Mouse (Mus musculus): ENCODE results near the gene Churc1. TPM values are rescaled to one million over a fixed set of nuclear protein-coding genes. Genes with fewer than 3 reads are reported as not detected.

Gene Churc1
- polyA plus RNA-seq, 1 experiment from 2014 or later = 91.2 TPM

GRCm38 (mm10) chr12:76770841-76771500 lies 5.6 kb downstream of the Churc1 start:
- H3K9me3 ChIP-seq (ENCODE audit: control insufficient read depth, low read length) = no peaks in the 10 kb centered on the region
- H3K27me3 ChIP-seq (ENCODE audit: control insufficient read depth, insufficient read depth, low read length) = no peaks in the 10 kb centered on the region
- H3K27ac ChIP-seq (replicated peaks; ENCODE audit: low read depth, low read length) = no peak overlapping the region
- no peak for DNase-seq (ENCODE audit: low spot score)
- no peak overlapping the region for H3K9ac ChIP-seq (ENCODE audit: low read length)
- 85% methylated on average over 5 of the region's 5 CpGs for WGBS
- H3K4me3 ChIP-seq (ENCODE audit: low read depth, low read length) = no peak overlapping the region
- ATAC-seq (ENCODE audit: insufficient number of reproducible peaks, low FRiP score, low TSS enrichment, low read depth) = no peak
- no peak overlapping the region for H3K4me2 ChIP-seq (ENCODE audit: low read depth, severe bottlenecking)
- H3K4me1 ChIP-seq (ENCODE audit: control insufficient read depth, insufficient read depth, low read length) = no peaks in the 10 kb centered on the region
- H3K36me3 ChIP-seq (ENCODE audit: control insufficient read depth, insufficient read depth, low read length) = no peaks in the 10 kb centered on the region

DNA sequence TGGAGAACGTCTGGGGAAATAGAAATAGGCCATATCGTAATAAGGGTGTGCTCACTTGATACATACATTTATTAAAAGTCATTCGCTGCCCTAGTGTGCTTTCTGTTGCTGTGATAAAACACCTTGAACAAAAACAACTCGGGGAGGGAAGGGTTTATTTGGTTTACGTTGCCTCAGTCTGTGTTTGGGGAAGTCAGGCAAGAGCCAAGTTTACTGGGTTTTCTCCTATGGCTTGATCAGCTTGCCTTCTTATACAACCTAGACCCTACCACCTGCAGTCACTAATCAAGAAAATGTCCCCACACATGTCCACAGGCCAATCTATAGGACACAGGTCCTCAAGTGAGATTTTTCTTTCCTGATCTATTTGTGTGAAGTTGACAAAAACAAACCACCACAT lies 6.2 kb downstream of the Churc1 start:
- no peaks in the 10 kb centered on the region for H3K36me3 ChIP-seq (ENCODE audit: control insufficient read depth, insufficient read depth, low read length)
- DNase-seq (ENCODE audit: low spot score) = no peak
- H3K27me3 ChIP-seq (ENCODE audit: control insufficient read depth, insufficient read depth, low read length) = no peaks in the 10 kb centered on the region
- WGBS = 92% methylated on average over 5 of the region's 5 CpGs
- no peak overlapping the region for H3K4me3 ChIP-seq (ENCODE audit: low read depth, low read length)
- H3K27ac ChIP-seq (replicated peaks; ENCODE audit: low read depth, low read length) = no peak overlapping the region
- no peak overlapping the region for H3K9ac ChIP-seq (ENCODE audit: low read length)
- no peak overlapping the region for H3K4me2 ChIP-seq (ENCODE audit: low read depth, severe bottlenecking)
- H3K9me3 ChIP-seq (ENCODE audit: control insufficient read depth, low read length) = no peaks in the 10 kb centered on the region
- H3K4me1 ChIP-seq (ENCODE audit: control insufficient read depth, insufficient read depth, low read length) = no peaks in the 10 kb centered on the region
- no peak for ATAC-seq (ENCODE audit: insufficient number of reproducible peaks, low FRiP score, low TSS enrichment, low read depth)

- 90% methylated on average over 3 of the region's 3 CpGs for WGBS
- Histone ChIP-seq H3K9me3 (ENCODE audit: control insufficient read depth, low read length) (no peaks in the 10 kb centered on the region), H3K4me3 (ENCODE audit: low read depth, low read length) (no peak overlapping the region), H3K27me3 (ENCODE audit: control insufficient read depth, insufficient read depth, low read length) (no peaks in the 10 kb centered on the region), H3K4me2 (ENCODE audit: low read depth, severe bottlenecking) (no peak overlapping the region), H3K36me3 (ENCODE audit: control insufficient read depth, insufficient read depth, low read length) (no peaks in the 10 kb centered on the region), H3K4me1 (ENCODE audit: control insufficient read depth, insufficient read depth, low read length) (no peaks in the 10 kb centered on the region), H3K27ac (replicated peaks; ENCODE audit: low read depth, low read length) (no peak overlapping the region), H3K9ac (ENCODE audit: low read length) (no peak overlapping the region)
- ATAC-seq (ENCODE audit: insufficient number of reproducible peaks, low FRiP score, low TSS enrichment, low read depth) (no peak), DNase-seq (ENCODE audit: low spot score) (no peak)
Measured at GRCm38 (mm10) chr12:76774652-76775051, 9.3 kb downstream of the Churc1 start.

- Histone ChIP-seq H3K36me3 (ENCODE audit: control insufficient read depth, insufficient read depth, low read length) (no peaks in the 10 kb centered on the region), H3K9me3 (ENCODE audit: control insufficient read depth, low read length) (no peaks in the 10 kb centered on the region), H3K4me1 (ENCODE audit: control insufficient read depth, insufficient read depth, low read length) (no peaks in the 10 kb centered on the region), H3K27ac (replicated peaks; ENCODE audit: low read depth, low read length) (no peak overlapping the region), H3K27me3 (ENCODE audit: control insufficient read depth, insufficient read depth, low read length) (no peaks in the 10 kb centered on the region), H3K4me3 (ENCODE audit: low read depth, low read length) (no peak overlapping the region), H3K9ac (ENCODE audit: low read length) (no peak overlapping the region), H3K4me2 (ENCODE audit: low read depth, severe bottlenecking) (no peak overlapping the region)
- ATAC-seq (ENCODE audit: insufficient number of reproducible peaks, low FRiP score, low TSS enrichment, low read depth) (no peak), DNase-seq (ENCODE audit: low spot score) (no peak)
- 57% methylated on average over 4 of the region's 4 CpGs for WGBS
Measured at GRCm38 (mm10) chr12:76775132-76775531, 9.8 kb downstream of the Churc1 start.

- no peaks in the 10 kb centered on the region for H3K4me1 ChIP-seq (ENCODE audit: control insufficient read depth, insufficient read depth, low read length)
- H3K9me3 ChIP-seq (ENCODE audit: control insufficient read depth, low read length) = no peaks in the 10 kb centered on the region
- WGBS = 92% methylated on average over 5 of the region's 5 CpGs
Measured at GRCm38 (mm10) chr12:76776898-76777297, 11.6 kb downstream of the Churc1 start.

DNA sequence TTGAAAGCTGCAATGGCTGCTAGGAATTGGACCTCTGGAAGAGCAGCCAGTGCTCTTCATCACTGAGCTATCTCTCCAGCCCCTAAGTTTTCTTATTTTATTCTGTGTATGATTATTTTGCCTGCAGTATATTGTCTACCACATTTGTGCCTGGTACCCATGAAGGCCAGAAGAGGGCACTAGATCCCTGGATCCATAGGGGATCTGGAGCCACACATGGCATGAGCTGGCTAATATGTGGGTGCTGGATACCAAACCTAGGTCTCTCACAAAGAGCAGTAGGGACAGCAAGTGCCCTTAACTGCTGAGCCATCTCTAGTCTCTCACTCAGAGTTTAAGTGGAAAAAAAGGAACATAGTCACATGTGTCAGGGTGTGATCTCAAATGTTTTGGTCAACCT lies 12.5 kb downstream of the Churc1 start:
- DNase-seq (ENCODE audit: low spot score) = no peak
- no peak for ATAC-seq (ENCODE audit: insufficient number of reproducible peaks, low FRiP score, low TSS enrichment, low read depth)

More at GRCm38 (mm10) chr12:76776898-76777297, 11.6 kb downstream of the Churc1 start:
- Histone ChIP-seq H3K9ac (ENCODE audit: low read length) (no peak overlapping the region), H3K27me3 (ENCODE audit: control insufficient read depth, insufficient read depth, low read length) (no peaks in the 10 kb centered on the region), H3K27ac (replicated peaks; ENCODE audit: low read depth, low read length) (no peak overlapping the region), H3K36me3 (ENCODE audit: control insufficient read depth, insufficient read depth, low read length) (no peaks in the 10 kb centered on the region), H3K4me2 (ENCODE audit: low read depth, severe bottlenecking) (no peak overlapping the region), H3K4me3 (ENCODE audit: low read depth, low read length) (no peak overlapping the region)
- DNase-seq (ENCODE audit: low spot score) = no peak
- no peak for ATAC-seq (ENCODE audit: insufficient number of reproducible peaks, low FRiP score, low TSS enrichment, low read depth)

DNA sequence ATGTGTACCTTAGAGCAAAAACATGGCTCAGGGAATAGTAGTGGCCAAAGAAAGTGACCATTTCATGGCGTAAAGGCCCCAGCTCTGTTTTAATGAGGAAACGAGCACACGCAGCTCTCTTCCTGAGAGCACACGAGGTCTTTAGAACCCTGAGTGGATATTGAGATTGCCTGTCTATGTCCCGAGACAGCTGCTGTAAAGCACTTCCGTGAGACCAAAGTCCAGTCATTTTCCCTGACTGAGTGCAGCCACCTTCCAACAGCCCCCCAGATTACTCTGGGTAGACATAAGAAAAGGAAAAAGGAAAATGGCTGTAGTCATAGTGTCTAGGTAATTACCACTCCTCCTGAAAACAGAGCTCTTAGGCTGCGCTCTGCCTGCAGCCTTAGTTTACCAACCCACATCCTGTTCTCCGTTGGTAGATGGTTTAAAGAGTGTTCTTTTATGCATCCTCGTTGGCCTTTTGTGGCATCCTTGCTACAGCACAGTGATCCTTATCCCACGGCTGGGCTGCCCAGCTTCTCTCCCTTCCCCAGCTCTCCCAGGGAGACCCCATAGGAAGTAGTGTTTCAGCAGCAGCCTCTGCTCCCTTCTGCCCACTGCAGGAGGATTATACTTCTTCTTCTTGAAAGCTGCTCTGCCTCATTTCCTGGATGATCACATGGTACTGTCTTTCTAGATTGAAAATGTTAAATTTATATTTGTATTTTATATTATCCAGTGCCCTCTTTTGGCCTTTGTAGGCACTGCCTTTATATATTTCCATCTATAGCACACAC lies 13.2 kb downstream of the Churc1 start:
- 81% methylated on average over 10 of the region's 10 CpGs for WGBS
- ATAC-seq (ENCODE audit: insufficient number of reproducible peaks, low FRiP score, low TSS enrichment, low read depth) (no peak), DNase-seq (ENCODE audit: low spot score) (no peak)
- no peaks in the 10 kb centered on the region for H3K9me3 ChIP-seq (ENCODE audit: control insufficient read depth, low read length)
- no peak overlapping the region for H3K27ac ChIP-seq (replicated peaks; ENCODE audit: low read depth, low read length)
- no peaks in the 10 kb centered on the region for H3K36me3 ChIP-seq (ENCODE audit: control insufficient read depth, insufficient read depth, low read length)
- H3K4me3 ChIP-seq (ENCODE audit: low read depth, low read length) = no peak overlapping the region
- H3K4me1 ChIP-seq (ENCODE audit: control insufficient read depth, insufficient read depth, low read length) = no peaks in the 10 kb centered on the region
- no peak overlapping the region for H3K9ac ChIP-seq (ENCODE audit: low read length)
- no peaks in the 10 kb centered on the region for H3K27me3 ChIP-seq (ENCODE audit: control insufficient read depth, insufficient read depth, low read length)
- H3K4me2 ChIP-seq (ENCODE audit: low read depth, severe bottlenecking) = no peak overlapping the region

More for the DNA sequence above, 12.5 kb downstream of the Churc1 start:
- H3K4me2 ChIP-seq (ENCODE audit: low read depth, severe bottlenecking) = no peak overlapping the region
- H3K9ac ChIP-seq (ENCODE audit: low read length) = no peak overlapping the region
- no peak overlapping the region for H3K4me3 ChIP-seq (ENCODE audit: low read depth, low read length)
- no peaks in the 10 kb centered on the region for H3K27me3 ChIP-seq (ENCODE audit: control insufficient read depth, insufficient read depth, low read length)
- no peaks in the 10 kb centered on the region for H3K9me3 ChIP-seq (ENCODE audit: control insufficient read depth, low read length)
- no peaks in the 10 kb centered on the region for H3K4me1 ChIP-seq (ENCODE audit: control insufficient read depth, insufficient read depth, low read length)
- no peak overlapping the region for H3K27ac ChIP-seq (replicated peaks; ENCODE audit: low read depth, low read length)
- H3K36me3 ChIP-seq (ENCODE audit: control insufficient read depth, insufficient read depth, low read length) = no peaks in the 10 kb centered on the region

DNA sequence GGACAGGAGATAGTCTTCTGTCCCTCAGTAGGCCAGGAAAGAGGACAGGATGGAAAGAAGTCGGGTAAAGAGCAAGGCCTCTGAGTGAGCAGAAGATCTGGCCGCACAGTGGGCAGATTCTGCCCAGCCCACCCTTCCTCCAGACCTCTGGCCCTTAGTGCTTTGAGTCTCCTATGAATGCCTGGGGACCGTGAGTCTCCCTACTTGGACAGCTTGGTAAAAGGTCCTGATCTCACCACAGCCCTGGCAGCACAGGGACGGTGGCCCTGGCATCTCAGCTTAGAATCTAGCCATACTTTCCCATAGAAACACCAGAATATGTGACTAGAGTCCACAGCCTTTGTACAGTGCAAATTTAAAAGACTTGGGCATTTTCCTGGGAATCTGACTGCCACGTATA lies 14.6 kb downstream of the Churc1 start:
- DNase-seq (ENCODE audit: low spot score) (no peak), ATAC-seq (ENCODE audit: insufficient number of reproducible peaks, low FRiP score, low TSS enrichment, low read depth) (no peak)
- Histone ChIP-seq H3K27me3 (ENCODE audit: control insufficient read depth, insufficient read depth, low read length) (no peaks in the 10 kb centered on the region), H3K36me3 (ENCODE audit: control insufficient read depth, insufficient read depth, low read length) (no peaks in the 10 kb centered on the region), H3K27ac (replicated peaks; ENCODE audit: low read depth, low read length) (no peak overlapping the region), H3K9ac (ENCODE audit: low read length) (no peak overlapping the region), H3K4me2 (ENCODE audit: low read depth, severe bottlenecking) (no peak overlapping the region), H3K9me3 (ENCODE audit: control insufficient read depth, low read length) (no peaks in the 10 kb centered on the region), H3K4me1 (ENCODE audit: control insufficient read depth, insufficient read depth, low read length) (no peaks in the 10 kb centered on the region), H3K4me3 (ENCODE audit: low read depth, low read length) (no peak overlapping the region)
- 84% methylated on average over 5 of the region's 5 CpGs for WGBS

Measured in limb, embryonic 11.5 days (tissue).